Mouse (Mus musculus): ENCODE measurements around the gene Fam50b. TPM values are rescaled to one million over a fixed set of nuclear protein-coding genes. Genes with fewer than 3 reads are reported as not detected.

Gene Fam50b
- polyA plus RNA-seq, 1 experiment from 2014 or later, result not detected

GRCm38 (mm10) chr13:34748530-34748929, 13.9 kb downstream of the Fam50b start:
- no peaks in the 10 kb centered on the region for H3K36me3 ChIP-seq (ENCODE audit: control insufficient read depth, insufficient read depth, low read length)
- ATAC-seq (ENCODE audit: low read depth), result no peak

GRCm38 (mm10) chr13:34759202-34759601, 24.6 kb downstream of the Fam50b start:
- H3K4me3 ChIP-seq (ENCODE audit: low read depth, low read length), result no peak overlapping the region
- H3K27ac ChIP-seq (ENCODE audit: low read depth, low read length), result no peak overlapping the region
- H3K9me3 ChIP-seq (ENCODE audit: control insufficient read depth, low read length), result no peaks in the 10 kb centered on the region
- no peak for ATAC-seq (ENCODE audit: low read depth)
- no peaks in the 10 kb centered on the region for H3K27me3 ChIP-seq (ENCODE audit: control insufficient read depth, insufficient read depth, low read length)
- H3K4me1 ChIP-seq (ENCODE audit: control insufficient read depth, insufficient read depth, low read length), result 0 out of 2 replicates have a peak, but pooled peaks cover 2% of the 10 kb centered on the region
- 98% methylated on average over 9 of the region's 9 CpGs for WGBS
- no peak overlapping the region for H3K9ac ChIP-seq (replicated peaks; ENCODE audit: low read depth, low read length)
- H3K4me2 ChIP-seq (ENCODE audit: low read depth, low read length), result no peak overlapping the region
- H3K36me3 ChIP-seq (ENCODE audit: control insufficient read depth, insufficient read depth, low read length), result no peaks in the 10 kb centered on the region

More at GRCm38 (mm10) chr13:34748530-34748929, 13.9 kb downstream of the Fam50b start:
- no peak overlapping the region for H3K4me2 ChIP-seq (ENCODE audit: low read depth, low read length)
- 63% methylated on average over 3 of the region's 3 CpGs for WGBS
- H3K27me3 ChIP-seq (ENCODE audit: control insufficient read depth, insufficient read depth, low read length), result no peaks in the 10 kb centered on the region
- no peak overlapping the region for H3K27ac ChIP-seq (ENCODE audit: low read depth, low read length)
- H3K4me3 ChIP-seq (ENCODE audit: low read depth, low read length), result no peak overlapping the region
- H3K9ac ChIP-seq (replicated peaks; ENCODE audit: low read depth, low read length), result no peak overlapping the region
- H3K9me3 ChIP-seq (ENCODE audit: control insufficient read depth, low read length), result no peaks in the 10 kb centered on the region
- H3K4me1 ChIP-seq (ENCODE audit: control insufficient read depth, insufficient read depth, low read length), result no peaks in the 10 kb centered on the region

- 9% methylated on average over 7 of the region's 7 CpGs for WGBS
- Histone ChIP-seq H3K27ac (ENCODE audit: low read depth, low read length) (no peak overlapping the region), H3K4me2 (ENCODE audit: low read depth, low read length) (no peak overlapping the region), H3K9me3 (ENCODE audit: control insufficient read depth, low read length) (no peaks in the 10 kb centered on the region), H3K9ac (replicated peaks; ENCODE audit: low read depth, low read length) (no peak overlapping the region), H3K4me3 (ENCODE audit: low read depth, low read length) (no peak overlapping the region), H3K27me3 (ENCODE audit: control insufficient read depth, insufficient read depth, low read length) (no peaks in the 10 kb centered on the region), H3K36me3 (ENCODE audit: control insufficient read depth, insufficient read depth, low read length) (no peaks in the 10 kb centered on the region), H3K4me1 (ENCODE audit: control insufficient read depth, insufficient read depth, low read length) (0 out of 2 replicates have a peak, but pooled peaks cover 2% of the 10 kb centered on the region)
- no peak for ATAC-seq (ENCODE audit: low read depth)
Measured at GRCm38 (mm10) chr13:34760518-34761287, 26.1 kb downstream of the Fam50b start.

GRCm38 (mm10) chr13:34762136-34762535, 27.5 kb downstream of the Fam50b start:
- H3K36me3 ChIP-seq (ENCODE audit: control insufficient read depth, insufficient read depth, low read length), result no peaks in the 10 kb centered on the region
- ATAC-seq (ENCODE audit: low read depth), result peak; percentile 63; the same call in 1 of the 2 replicates
- H3K4me3 ChIP-seq (ENCODE audit: low read depth, low read length), result no peak overlapping the region
- no peaks in the 10 kb centered on the region for H3K27me3 ChIP-seq (ENCODE audit: control insufficient read depth, insufficient read depth, low read length)
- WGBS, result 43% methylated on average over 5 of the region's 5 CpGs
- H3K4me2 ChIP-seq (ENCODE audit: low read depth, low read length), result no peak overlapping the region
- no peaks in the 10 kb centered on the region for H3K9me3 ChIP-seq (ENCODE audit: control insufficient read depth, low read length)
- H3K27ac ChIP-seq (ENCODE audit: low read depth, low read length), result no peak overlapping the region
- no peak overlapping the region for H3K9ac ChIP-seq (replicated peaks; ENCODE audit: low read depth, low read length)
- H3K4me1 ChIP-seq (ENCODE audit: control insufficient read depth, insufficient read depth, low read length), result 0 out of 2 replicates have a peak, but pooled peaks cover 2% of the 10 kb centered on the region

- H3K36me3 ChIP-seq (ENCODE audit: control insufficient read depth, insufficient read depth, low read length), result no peaks in the 10 kb centered on the region
- H3K9ac ChIP-seq (replicated peaks; ENCODE audit: low read depth, low read length), result no peak overlapping the region
- WGBS, result 61% methylated on average over 4 of the region's 4 CpGs
- no peaks in the 10 kb centered on the region for H3K9me3 ChIP-seq (ENCODE audit: control insufficient read depth, low read length)
- ATAC-seq (ENCODE audit: low read depth), result no peak
- 0 out of 2 replicates have a peak, but pooled peaks cover 2% of the 10 kb centered on the region for H3K4me1 ChIP-seq (ENCODE audit: control insufficient read depth, insufficient read depth, low read length)
- H3K27ac ChIP-seq (ENCODE audit: low read depth, low read length), result no peak overlapping the region
- no peak overlapping the region for H3K4me2 ChIP-seq (ENCODE audit: low read depth, low read length)
- H3K27me3 ChIP-seq (ENCODE audit: control insufficient read depth, insufficient read depth, low read length), result no peaks in the 10 kb centered on the region
- H3K4me3 ChIP-seq (ENCODE audit: low read depth, low read length), result no peak overlapping the region
Measured at GRCm38 (mm10) chr13:34762865-34763264, 28.2 kb downstream of the Fam50b start.

GRCm38 (mm10) chr13:34765269-34765668, 30.6 kb downstream of the Fam50b start:
- Histone ChIP-seq H3K27ac (ENCODE audit: low read depth, low read length) (no peak overlapping the region), H3K9ac (replicated peaks; ENCODE audit: low read depth, low read length) (no peak overlapping the region), H3K9me3 (ENCODE audit: control insufficient read depth, low read length) (no peaks in the 10 kb centered on the region), H3K4me2 (ENCODE audit: low read depth, low read length) (no peak overlapping the region), H3K4me3 (ENCODE audit: low read depth, low read length) (no peak overlapping the region), H3K4me1 (ENCODE audit: control insufficient read depth, insufficient read depth, low read length) (0 out of 2 replicates have a peak, but pooled peaks cover 2% of the 10 kb centered on the region), H3K36me3 (ENCODE audit: control insufficient read depth, insufficient read depth, low read length) (no peaks in the 10 kb centered on the region), H3K27me3 (ENCODE audit: control insufficient read depth, insufficient read depth, low read length) (no peaks in the 10 kb centered on the region)
- 92% methylated on average over 5 of the region's 5 CpGs for WGBS
- no peak for ATAC-seq (ENCODE audit: low read depth)

- no peak for ATAC-seq (ENCODE audit: low read depth)
- Histone ChIP-seq H3K9ac (replicated peaks; ENCODE audit: low read depth, low read length) (no peak overlapping the region), H3K27me3 (ENCODE audit: control insufficient read depth, insufficient read depth, low read length) (no peaks in the 10 kb centered on the region), H3K4me2 (ENCODE audit: low read depth, low read length) (no peak overlapping the region), H3K4me3 (ENCODE audit: low read depth, low read length) (no peak overlapping the region), H3K4me1 (ENCODE audit: control insufficient read depth, insufficient read depth, low read length) (0 out of 2 replicates have a peak, but pooled peaks cover 2% of the 10 kb centered on the region), H3K36me3 (ENCODE audit: control insufficient read depth, insufficient read depth, low read length) (no peaks in the 10 kb centered on the region), H3K9me3 (ENCODE audit: control insufficient read depth, low read length) (no peaks in the 10 kb centered on the region), H3K27ac (ENCODE audit: low read depth, low read length) (no peak overlapping the region)
- 76% methylated on average over 4 of the region's 4 CpGs for WGBS
Measured at GRCm38 (mm10) chr13:34766572-34766971, 31.9 kb downstream of the Fam50b start.

GRCm38 (mm10) chr13:34767527-34768292, 33.1 kb downstream of the Fam50b start:
- H3K27ac ChIP-seq (ENCODE audit: low read depth, low read length), result no peak overlapping the region
- no peaks in the 10 kb centered on the region for H3K4me1 ChIP-seq (ENCODE audit: control insufficient read depth, insufficient read depth, low read length)
- H3K4me3 ChIP-seq (ENCODE audit: low read depth, low read length), result no peak overlapping the region
- no peak overlapping the region for H3K9ac ChIP-seq (replicated peaks; ENCODE audit: low read depth, low read length)
- ATAC-seq (ENCODE audit: low read depth), result peak; percentile 68; the same call in 1 of the 2 replicates
- 72% methylated on average over 18 of the region's 18 CpGs for WGBS
- no peaks in the 10 kb centered on the region for H3K36me3 ChIP-seq (ENCODE audit: control insufficient read depth, insufficient read depth, low read length)
- H3K4me2 ChIP-seq (ENCODE audit: low read depth, low read length), result no peak overlapping the region
- H3K9me3 ChIP-seq (ENCODE audit: control insufficient read depth, low read length), result no peaks in the 10 kb centered on the region
- no peaks in the 10 kb centered on the region for H3K27me3 ChIP-seq (ENCODE audit: control insufficient read depth, insufficient read depth, low read length)

- Histone ChIP-seq H3K9ac (replicated peaks; ENCODE audit: low read depth, low read length) (no peak overlapping the region), H3K9me3 (ENCODE audit: control insufficient read depth, low read length) (no peaks in the 10 kb centered on the region), H3K4me2 (ENCODE audit: low read depth, low read length) (no peak overlapping the region), H3K27me3 (ENCODE audit: control insufficient read depth, insufficient read depth, low read length) (no peaks in the 10 kb centered on the region), H3K4me1 (ENCODE audit: control insufficient read depth, insufficient read depth, low read length) (no peaks in the 10 kb centered on the region), H3K36me3 (ENCODE audit: control insufficient read depth, insufficient read depth, low read length) (no peaks in the 10 kb centered on the region), H3K27ac (ENCODE audit: low read depth, low read length) (no peak overlapping the region), H3K4me3 (ENCODE audit: low read depth, low read length) (no peak overlapping the region)
- WGBS, result 50% methylated on average over 3 of the region's 3 CpGs
- no peak for ATAC-seq (ENCODE audit: low read depth)
Measured at GRCm38 (mm10) chr13:34776767-34777166, 42.1 kb downstream of the Fam50b start.

Data from neural tube, embryonic 14.5 days (tissue).